In the genomic region with DNA sequence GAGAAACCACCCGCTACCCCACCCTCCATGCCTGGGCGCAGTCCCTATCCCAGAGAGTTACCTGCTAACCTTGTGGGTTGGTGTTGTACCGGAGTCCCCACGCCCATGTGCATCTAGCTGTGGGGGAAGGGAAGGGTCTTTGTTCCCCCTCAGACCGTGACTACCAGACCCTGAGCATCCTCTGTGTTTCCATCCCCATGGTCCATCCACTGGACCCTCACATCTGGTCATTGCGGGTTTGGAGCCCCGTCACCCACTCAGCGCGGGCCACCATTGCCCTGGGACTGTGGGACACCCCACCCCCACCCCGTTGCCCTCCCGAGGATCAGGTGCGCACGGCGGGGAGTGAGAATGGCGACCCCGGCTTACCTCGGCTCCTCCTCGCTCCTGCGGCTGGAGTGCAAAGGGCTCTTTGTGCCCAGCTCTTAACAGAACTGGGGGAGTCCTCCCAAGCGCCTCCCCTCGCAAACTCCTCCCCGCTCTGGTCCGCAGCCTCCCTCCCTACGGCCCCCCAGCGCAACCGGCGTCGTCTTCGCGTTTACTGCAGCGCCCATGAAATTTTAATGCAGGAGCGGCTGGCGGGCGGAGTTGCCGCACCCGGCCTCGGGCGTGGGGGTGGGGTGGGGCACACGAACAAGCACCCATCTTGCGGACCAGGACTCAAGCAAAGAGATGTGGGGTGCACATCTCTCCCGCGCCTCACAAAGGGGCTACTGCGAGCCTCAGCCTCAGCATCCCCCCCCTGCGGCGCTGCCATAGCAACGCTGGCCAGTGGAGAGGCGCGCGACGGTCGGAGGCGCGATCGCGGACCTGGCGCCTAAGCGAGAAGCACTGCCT, we compare ENCODE assay signal across 8 mouse cellular contexts. TPM values are rescaled to one million over a fixed set of nuclear protein-coding genes. Genes with fewer than 3 reads are reported as not detected.
DNase-seq lines count a peak whose midpoint lies in the region; ATAC-seq and TF ChIP-seq lines count a peak whose summit lies in the region.

No protein-coding gene starts in this region.

- peak; percentile 87 for ATAC-seq in neural tube, embryonic 15.5 days (ENCODE audit: low FRiP score)

- no peaks in the 10 kb centered on the region for H3K9me3 ChIP-seq in ES-E14 (ENCODE audit: control insufficient read depth, insufficient read depth, low read depth, low read length)
- no peaks in the 10 kb centered on the region for H3K9me3 ChIP-seq in neural tube, embryonic 15.5 days (replicated peaks)

- peaks cover 0 to 14% of the 10 kb centered on the region in 2 experiments; a peak in 2 of 4 replicates for H3K4me1 ChIP-seq in ES-E14 (ENCODE audit: control insufficient read depth in 2 of 2, insufficient read depth in 2 of 2, low read length in 2 of 2, poor library complexity in 1 of 2)
- peaks cover 49% of the 10 kb centered on the region for H3K4me1 ChIP-seq in neural tube, embryonic 15.5 days

- H3K27ac ChIP-seq in ES-E14 (ENCODE audit: insufficient read depth, low read depth, low read length, poor library complexity, severe bottlenecking) = no peak overlapping the region
- peak overlapping the region; percentile 95 for H3K27ac ChIP-seq in neural tube, embryonic 15.5 days (replicated peaks)

- in situ Hi-C loops in ES-E14 (cut with MboI; ENCODE audit: low sequenced_read_pairs in 2 of 2, unreplicated experiment in 2 of 2) = loop anchor here in 1 of 2 experiments (25.0 kb wide), 1 partner anchor 109 kb away; the partner anchor contains the start of genes Hps4, Srrd and Tfip11

- DNase-seq in cerebellum, postnatal 4 days (ENCODE audit: low spot score in 2 of 2) = peak; percentile 51 to 78
- DNase-seq in cerebellum, adult 8-10 months = no peak
- DNase-seq in ES-E14 (ENCODE audit: low read depth, low spot score) = no peak
- peak; percentile 73 to 75 for DNase-seq in frontal cortex, postnatal 10 days (ENCODE audit: low spot score in 2 of 2)
- peak; percentile 74 to 77 for DNase-seq in left cerebral cortex, postnatal 14 days (ENCODE audit: low spot score in 2 of 2)
- DNase-seq in spleen, postnatal 36 days (ENCODE audit: low spot score in 2 of 2) = no peak
- DNase-seq in thymus, postnatal 14 days = no peak

- no peaks in the 10 kb centered on the region for H3K27me3 ChIP-seq in neural tube, embryonic 15.5 days (replicated peaks)

- peak overlapping the region; percentile 15; the same call in 1 of the 2 replicates for H3K9ac ChIP-seq in ES-E14 (ENCODE audit: insufficient read depth, low read depth, low read length, poor library complexity, severe bottlenecking)
- peak overlapping the region; percentile 95 for H3K9ac ChIP-seq in neural tube, embryonic 15.5 days (replicated peaks)

- 1% methylated on average over 56 of the region's 57 CpGs for WGBS in neural tube, embryonic 15.5 days

- H3K36me3 ChIP-seq in ES-E14 (ENCODE audit: control insufficient read depth, insufficient read depth, low read length, poor library complexity, severe bottlenecking) = no peaks in the 10 kb centered on the region
- H3K36me3 ChIP-seq in neural tube, embryonic 15.5 days = peaks cover 11% of the 10 kb centered on the region

- H3K4me2 ChIP-seq in neural tube, embryonic 15.5 days = peak overlapping the region; percentile 86

- H3K4me3 ChIP-seq in ES-E14 (ENCODE audit: insufficient read depth in 1 of 2, low read depth in 1 of 2, low read length in 2 of 2, poor library complexity in 1 of 2, severe bottlenecking in 1 of 2) = peak overlapping the region; percentile 53 to 60
- peak overlapping the region; percentile 70 for H3K4me3 ChIP-seq in neural tube, embryonic 15.5 days (replicated peaks)

- intact Hi-C loops in left cerebral cortex, postnatal 14 days (cut with DNase I) = no loop called here

TF ChIP-seq in ES-E14, 5 proteins besides CTCF, POLR2A, EP300 and RAD21:
- TF ChIP-seq HCFC1 (IDR thresholded peaks at IDR 0.05; ENCODE audit: borderline replicate concordance, insufficient read depth, low read length) (no peak), MAFK (IDR thresholded peaks at IDR 0.05; ENCODE audit: insufficient read depth, low read depth, low read length) (no peak), ZC3H11A (IDR thresholded peaks at IDR 0.05; ENCODE audit: borderline replicate concordance, low read depth, low read length) (no peak), ZNF384 (IDR thresholded peaks at IDR 0.05; ENCODE audit: low read depth, low read length) (no peak), CHD2 (IDR thresholded peaks at IDR 0.05; ENCODE audit: low read depth, low read length) (no peak)

RNA-seq across cellular contexts. Expression of gene Cryba4, which starts 23.9 kb away (rescaled TPM):
- 0.31 and 0.69 TPM in 2 replicates for total RNA-seq in ES-E14 (2012; rRNA removed)
- total RNA-seq in left cerebral cortex, postnatal 14 days (2021) = 1 to 10 TPM; 1.2 to 1.5 TPM
- 1.7 and 2.5 TPM in 2 replicates for polyA plus RNA-seq in neural tube, embryonic 15.5 days (2015; fragmentation: Nextera tagmentation; extraction: Ambion mirVana)

RNA-seq across cellular contexts. Expression of gene Crybb1, which starts 27.2 kb away (rescaled TPM):
- not detected in 2 replicates for total RNA-seq in ES-E14 (2012; rRNA removed)
- 10 to 100 TPM; 12.9 to 14.5 TPM for total RNA-seq in left cerebral cortex, postnatal 14 days (2021)
- 5.8 and 6.2 TPM in 2 replicates for polyA plus RNA-seq in neural tube, embryonic 15.5 days (2015; fragmentation: Nextera tagmentation; extraction: Ambion mirVana)

RNA-seq across cellular contexts. Expression of gene Tpst2, which starts 48.0 kb away (rescaled TPM):
- 82.7 and 103 TPM in 2 replicates for total RNA-seq in ES-E14 (2012; rRNA removed)
- total RNA-seq in left cerebral cortex, postnatal 14 days (2021) = 10 to 100 TPM; 41.3 to 42.9 TPM
- polyA plus RNA-seq in neural tube, embryonic 15.5 days (2015; fragmentation: Nextera tagmentation; extraction: Ambion mirVana) = 31.4 and 40.2 TPM in 2 replicates

Comparison
In these comparisons a context has a peak if more than half of its experiments do, and no peak if none do; other contexts are left out.
1. DNase-seq: peak in cerebellum, postnatal 4 days (2 of 2), frontal cortex, postnatal 10 days (2 of 2) and left cerebral cortex, postnatal 14 days (2 of 2); none in cerebellum, adult 8-10 months (single experiment), ES-E14 (single experiment), spleen, postnatal 36 days (0 of 2) and thymus, postnatal 14 days (single experiment).
2. RNA of gene Crybb1, which starts 27.2 kb away (total RNA-seq): 12.9 to 14.5 TPM in left cerebral cortex, postnatal 14 days; not detected in ES-E14; every median in the first group is over 10 times any median in the second.